Mouse (Mus musculus) spleen, adult 2 months (tissue): ENCODE data around the gene Mmp23. TPM values are rescaled to one million over a fixed set of nuclear protein-coding genes. Genes with fewer than 3 reads are reported as not detected.

ENCODE experiments used
- DNase-seq, 2 experiments: peaks; one replicate each; pipeline versions ENCODE4 v3.0.0 to v3.0.0-alpha.2; 2012 to 2021; ENCODE audit warnings: low spot score in 2 of 2, low read depth in 1 of 2
- H3K27ac ChIP-seq: fragments of 200-500 bp; 2 replicates; pipeline ENCODE4 v1.5.1; 2012; ENCODE audit warnings: low read length, inconsistent platforms; ENCODE audit not compliant: insufficient read depth
- H3K27me3 ChIP-seq: fragments of 200-500 bp; 2 replicates; pipeline ENCODE4 v1.6.1; 2012; ENCODE audit warnings: mild to moderate bottlenecking, moderate library complexity, low read length, inconsistent platforms; ENCODE audit not compliant: control insufficient read depth, insufficient read depth
- H3K36me3 ChIP-seq: fragments of 200-500 bp; 2 replicates; pipeline ENCODE4 v1.6.1; 2012; ENCODE audit warnings: mild to moderate bottlenecking, low read length, inconsistent platforms; ENCODE audit not compliant: control insufficient read depth, insufficient read depth
- H3K4me1 ChIP-seq: fragments of 200-500 bp; 2 replicates; pipeline ENCODE4 v1.6.1; 2011; ENCODE audit warnings: inconsistent platforms; ENCODE audit not compliant: control insufficient read depth, insufficient read depth, insufficient read length
- H3K4me3 ChIP-seq: fragments of 200-500 bp; 2 replicates; pipeline ENCODE4 v1.5.1; 2011; ENCODE audit warnings: mild to moderate bottlenecking, inconsistent platforms; ENCODE audit not compliant: insufficient read depth, insufficient read length; ENCODE audit errors: extremely low read depth
- CTCF ChIP-seq: fragments of 200-500 bp; IDR thresholded peaks from 2 replicates; pipeline ENCODE4 v1.5.1; 2011; ENCODE audit warnings: mild to moderate bottlenecking, inconsistent platforms; ENCODE audit not compliant: insufficient read depth, insufficient read length, insufficient replicate concordance; ENCODE audit errors: extremely low read depth
- POLR2A ChIP-seq: fragments of 200-500 bp; IDR thresholded peaks from 2 replicates; pipeline ENCODE4 v1.6.1; 2011; ENCODE audit warnings: low read depth, low read length, inconsistent platforms
- WGBS: fragments of 180-500 bp; shearing (Covaris S2); methylation state at CpG from one replicate; pipeline ENCODE4 v1.1.7; 2018; 5-methylcytosine and 5-hydroxymethylcytosine counted together
- polyA plus RNA-seq: library from polyadenylated mRNA; depleted of rRNA; stranded (reverse); fragments of >200 nt; gene quantifications from 2 replicates; pipeline ENCODE4 v1.2.3, GENCODE M21; 2012

The Mmp23 gene
- polyA plus RNA-seq, 1 experiment = 57.2 TPM

DNA sequence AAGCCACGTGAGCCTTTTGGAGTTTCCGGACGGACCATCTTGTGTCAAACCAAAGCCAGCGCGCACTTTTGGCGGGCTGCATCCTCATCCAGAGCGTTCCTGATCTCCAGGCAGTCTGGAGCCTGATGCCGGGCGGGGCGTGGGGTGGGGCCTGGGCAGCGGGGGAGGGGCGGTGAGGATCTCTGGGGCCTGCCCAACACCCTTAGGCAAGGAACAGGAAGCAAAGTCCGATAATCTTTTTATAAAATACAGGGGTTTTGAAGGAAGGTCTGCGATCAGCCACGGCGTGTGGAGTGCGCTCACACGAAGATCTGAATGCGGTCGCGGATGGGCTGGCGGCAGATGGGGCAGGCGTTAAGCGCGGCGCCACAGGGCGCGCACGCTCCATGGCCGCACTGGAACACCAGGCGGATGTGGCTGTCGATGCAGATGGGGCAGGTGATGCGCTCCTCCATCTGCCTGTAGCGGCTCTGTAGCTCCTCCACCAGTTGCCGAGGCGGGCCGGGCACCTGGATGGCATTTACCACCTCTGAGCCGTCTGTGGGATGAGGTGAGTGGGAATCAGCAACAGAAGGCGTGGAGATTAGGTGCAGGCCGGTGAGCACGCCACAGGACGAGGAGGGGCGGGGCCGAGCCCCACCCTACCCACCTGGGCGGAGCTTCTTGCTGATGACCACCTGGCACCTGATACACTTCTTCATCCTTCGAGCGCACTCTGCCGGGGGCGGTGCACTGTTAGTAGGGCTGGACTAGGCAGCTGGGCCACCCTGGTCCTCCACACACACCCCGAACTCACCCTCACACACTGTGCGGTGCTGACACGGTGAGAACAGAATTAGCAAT, 1.5 kb upstream of the Mmp23 start:
- DNase-seq = peak in 1 of 2 experiments; percentile 22
- whole genome bisulfite sequencing = 7% methylated on average over 52 of the region's 52 CpGs
- Histone ChIP-seq H3K36me3 (peaks cover 14% of the 10 kb centered on the region), H3K4me3 (peak overlapping the region; percentile 61), H3K27ac (no peak overlapping the region; the same call in 1 of the 2 replicates), H3K27me3 (peaks cover 12% of the 10 kb centered on the region; the same call in 1 of the 2 replicates), H3K4me1 (peaks cover 14% of the 10 kb centered on the region; the same call in 1 of the 2 replicates)
- TF ChIP-seq CTCF (no peak), POLR2A (no peak)

DNA sequence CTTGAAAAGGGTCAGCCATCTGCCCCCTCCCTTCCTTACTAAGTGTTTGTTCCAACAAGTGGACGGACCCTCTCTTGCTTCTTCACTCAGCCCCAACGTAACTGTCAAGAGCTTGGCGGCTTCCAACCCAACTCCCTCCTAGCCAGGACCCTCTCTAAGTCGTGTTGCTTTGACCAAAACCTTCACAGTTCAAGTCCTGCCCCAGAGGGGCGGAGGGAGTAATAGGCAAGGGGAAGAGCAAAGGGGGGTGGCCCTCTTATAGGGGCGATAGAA, 935 bp upstream of the Mmp23 start:
- no peak for DNase-seq
- peaks cover 14% of the 10 kb centered on the region; the same call in 1 of the 2 replicates for H3K4me1 ChIP-seq
- peak overlapping the region; percentile 35 for H3K4me3 ChIP-seq
- H3K27me3 ChIP-seq = peaks cover 12% of the 10 kb centered on the region; the same call in 1 of the 2 replicates
- H3K36me3 ChIP-seq = peaks cover 19% of the 10 kb centered on the region
- TF ChIP-seq CTCF (no peak), POLR2A (no peak)
- peak overlapping the region; percentile 17; the same call in 1 of the 2 replicates for H3K27ac ChIP-seq
- 8% methylated on average over 6 of the region's 6 CpGs for WGBS

DNA sequence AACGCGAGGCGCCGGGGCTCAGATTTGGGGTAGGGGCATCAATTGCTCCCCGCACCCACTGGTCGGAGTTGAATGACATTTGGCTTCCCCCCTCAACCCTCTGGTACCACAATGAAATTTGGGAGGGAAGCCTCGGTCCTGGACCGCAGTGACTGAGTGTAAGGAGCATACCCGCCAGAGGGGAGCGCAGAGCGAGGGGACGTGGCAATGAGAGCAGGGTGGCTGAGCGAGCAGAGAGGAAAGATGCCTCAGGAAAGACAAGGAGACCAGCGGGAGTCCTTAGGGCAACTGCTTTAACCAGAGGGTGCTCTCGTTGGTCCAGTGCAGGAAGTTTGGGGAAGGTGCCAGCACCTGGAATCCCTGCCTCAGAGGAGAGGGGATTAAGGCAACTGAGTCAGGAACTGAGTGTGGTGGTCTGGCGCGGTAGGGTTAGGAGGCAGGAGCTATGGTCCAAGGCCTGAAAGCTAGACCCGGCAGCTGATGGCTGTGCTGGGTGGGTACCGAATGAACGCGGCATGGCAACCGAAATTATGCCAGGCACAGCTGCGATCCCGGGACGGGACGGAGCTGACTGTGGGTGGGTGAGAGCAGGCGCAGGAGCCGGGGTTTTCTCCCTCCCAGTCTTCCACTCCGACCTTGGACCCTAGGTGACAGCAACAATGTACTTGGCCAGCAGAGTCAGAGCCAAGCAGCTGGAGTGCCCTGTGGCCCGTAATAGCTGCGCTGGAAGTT, 433 bp upstream of the Mmp23 start:
- no peak for TF ChIP-seq POLR2A
- no peak for TF ChIP-seq CTCF
- H3K27me3 ChIP-seq = peaks cover 12% of the 10 kb centered on the region; the same call in 1 of the 2 replicates
- H3K4me1 ChIP-seq = peaks cover 14% of the 10 kb centered on the region; the same call in 1 of the 2 replicates
- peak overlapping the region; percentile 35; the same call in 1 of the 2 replicates for H3K4me3 ChIP-seq
- peak overlapping the region; percentile 55; the same call in 1 of the 2 replicates for H3K27ac ChIP-seq
- H3K36me3 ChIP-seq = peaks cover 24% of the 10 kb centered on the region
- WGBS = 4% methylated on average over 31 of the region's 31 CpGs
- no peak for DNase-seq

DNA sequence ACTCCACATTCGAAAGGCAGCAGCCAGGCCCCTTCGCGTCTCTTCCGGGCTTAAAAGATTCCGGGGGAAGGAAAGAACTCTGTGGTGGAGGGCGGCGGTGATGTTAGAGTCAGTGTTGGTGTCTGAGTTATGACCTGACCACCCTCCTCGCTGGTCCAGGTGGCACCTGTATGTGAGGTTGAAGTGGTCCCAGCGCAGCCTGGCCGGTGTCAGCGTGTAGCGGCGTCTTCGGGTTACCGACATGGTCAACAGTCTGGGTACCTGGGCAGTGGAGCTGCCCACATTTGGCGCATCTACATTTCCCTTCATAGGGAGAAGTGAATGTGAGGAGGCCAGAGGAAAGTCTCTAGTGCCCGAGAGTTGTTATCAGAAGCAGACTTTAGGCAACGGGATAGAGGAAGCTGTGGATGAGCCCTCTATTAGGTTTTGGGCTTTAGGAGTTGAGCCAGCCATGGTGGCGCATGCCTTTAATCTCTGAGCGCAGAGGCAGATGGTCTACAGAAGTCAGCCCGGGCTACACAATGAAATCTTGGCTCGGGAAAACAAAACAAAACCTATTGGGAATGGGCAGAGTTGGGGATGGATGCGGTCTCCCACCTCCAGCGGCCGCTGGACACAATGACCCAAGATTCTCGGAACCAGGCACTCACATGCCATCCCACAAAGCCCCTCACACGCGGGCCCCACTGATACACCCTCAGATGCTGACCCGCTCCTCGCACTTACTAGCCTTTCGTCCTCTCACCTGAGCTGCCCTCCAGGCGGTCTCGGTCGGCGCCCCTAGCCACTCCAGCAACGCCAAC, 700 bp downstream of the Mmp23 start:
- no peak for TF ChIP-seq POLR2A
- no peak for TF ChIP-seq CTCF
- H3K4me3 ChIP-seq = peak overlapping the region; percentile 25; the same call in 1 of the 2 replicates
- H3K27me3 ChIP-seq = peaks cover 12% of the 10 kb centered on the region; the same call in 1 of the 2 replicates
- no peak for DNase-seq
- peaks cover 14% of the 10 kb centered on the region; the same call in 1 of the 2 replicates for H3K4me1 ChIP-seq
- WGBS = 34% methylated on average over 36 of the region's 36 CpGs
- H3K27ac ChIP-seq = peak overlapping the region; percentile 55
- peaks cover 35% of the 10 kb centered on the region for H3K36me3 ChIP-seq

DNA sequence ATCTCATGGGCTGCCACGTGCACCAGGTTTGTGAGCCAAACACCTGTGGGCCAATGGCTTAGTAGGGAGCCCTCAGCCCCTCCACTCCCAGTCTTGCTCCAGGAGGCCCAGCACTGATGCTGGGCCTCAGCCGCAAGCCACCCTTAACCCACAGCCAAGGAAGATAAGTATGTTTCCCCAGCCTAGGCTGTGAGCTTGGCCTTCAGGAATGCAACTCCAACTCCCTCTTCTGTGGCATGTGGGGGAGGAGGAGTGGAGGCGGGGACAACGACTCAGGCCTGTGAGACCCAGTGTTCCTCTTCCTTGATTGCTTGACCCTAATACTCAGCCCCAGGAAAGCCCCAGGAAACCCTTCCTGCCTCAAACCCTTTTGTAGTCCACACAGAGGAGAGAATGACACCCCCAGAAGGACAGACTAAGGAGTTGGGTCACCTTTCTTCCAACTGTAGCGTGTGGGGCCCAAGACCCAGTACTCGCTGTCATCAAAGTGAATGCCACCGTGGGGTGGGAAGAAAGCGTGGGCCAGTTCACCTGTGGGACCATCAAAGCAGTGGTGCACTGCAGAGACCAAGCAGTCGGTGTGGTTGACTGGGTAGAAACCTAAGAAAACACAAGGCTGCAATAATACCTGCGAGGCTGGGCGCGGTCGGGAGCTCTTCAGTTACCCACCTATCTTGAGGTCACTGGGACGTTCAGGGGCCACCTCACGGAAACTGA, 1.5 kb downstream of the Mmp23 start:
- no peak overlapping the region for H3K4me3 ChIP-seq
- no peak for TF ChIP-seq CTCF
- no peak for TF ChIP-seq POLR2A
- H3K36me3 ChIP-seq = peaks cover 38% of the 10 kb centered on the region
- DNase-seq = no peak
- H3K27me3 ChIP-seq = peaks cover 12% of the 10 kb centered on the region; the same call in 1 of the 2 replicates
- 70% methylated on average over 15 of the region's 15 CpGs for whole genome bisulfite sequencing
- H3K4me1 ChIP-seq = peaks cover 14% of the 10 kb centered on the region; the same call in 1 of the 2 replicates
- H3K27ac ChIP-seq = peak overlapping the region; percentile 55

DNA sequence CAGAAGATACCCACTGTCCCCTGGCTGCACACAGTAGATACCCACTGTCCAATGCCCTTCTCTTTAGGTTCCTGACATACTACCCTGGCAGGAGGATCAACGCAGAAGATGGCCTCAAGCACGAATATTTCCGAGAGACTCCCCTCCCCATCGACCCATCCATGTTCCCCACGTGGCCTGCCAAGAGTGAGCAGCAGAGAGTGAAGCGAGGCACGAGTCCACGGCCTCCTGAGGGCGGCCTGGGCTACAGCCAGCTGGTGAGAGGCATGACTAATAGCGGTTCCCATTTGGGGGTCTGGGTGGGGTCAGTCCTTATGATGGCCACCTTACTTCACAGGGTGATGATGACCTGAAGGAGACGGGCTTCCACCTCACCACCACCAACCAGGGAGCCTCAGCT, 3.8 kb downstream of the Mmp23 start:
- peaks cover 43% of the 10 kb centered on the region for H3K36me3 ChIP-seq

More for the DNA sequence above, 3.8 kb downstream of the Mmp23 start:
- no peak overlapping the region for H3K27ac ChIP-seq
- TF ChIP-seq CTCF (no peak), POLR2A (no peak)
- peaks cover 11% of the 10 kb centered on the region; the same call in 1 of the 2 replicates for H3K27me3 ChIP-seq
- peaks cover 10% of the 10 kb centered on the region; the same call in 1 of the 2 replicates for H3K4me1 ChIP-seq
- 96% methylated on average over 11 of the region's 11 CpGs for WGBS
- DNase-seq = no peak
- no peak overlapping the region for H3K4me3 ChIP-seq
